Mouse (Mus musculus) myocyte (in vitro differentiated cells): Measurements from ENCODE around the gene Schip1. TPM values are rescaled to one million over a fixed set of nuclear protein-coding genes. Genes with fewer than 3 reads are reported as not detected.

Experiments
- H3K27me3 ChIP-seq: one replicate; pipeline ENCODE4 v1.6.1; 2011; ENCODE audit not compliant: control insufficient read depth, insufficient read depth, insufficient read length
- H3K36me3 ChIP-seq: one replicate; pipeline ENCODE4 v1.6.1; 2011; ENCODE audit not compliant: control insufficient read depth, insufficient read depth
- H3K4me2 ChIP-seq: one replicate; pipeline ENCODE4 v1.6.1; 2011; ENCODE audit warnings: low read depth, control low read depth
- H3K4me3 ChIP-seq: one replicate; pipeline ENCODE4 v1.5.1; 2011; ENCODE audit warnings: mild to moderate bottlenecking, control low read depth, moderate library complexity
- H3K79me2 ChIP-seq: one replicate; pipeline ENCODE4 v1.6.1; 2011; ENCODE audit not compliant: control insufficient read depth, insufficient read depth
- H3ac ChIP-seq: one replicate; pipeline ENCODE4 v1.6.1; 2011; ENCODE audit not compliant: control insufficient read depth, insufficient read length
- CEBPB ChIP-seq: IDR thresholded peaks from 2 replicates; pipeline ENCODE4 v1.6.1; 2011; ENCODE audit warnings: mild to moderate bottlenecking, moderate library complexity; ENCODE audit not compliant: poor library complexity, insufficient read depth, severe bottlenecking
- E2F4 ChIP-seq: IDR thresholded peaks from one replicate; pipeline ENCODE4 v1.6.1; 2011; ENCODE audit warnings: mild to moderate bottlenecking, control low read depth, moderate library complexity; ENCODE audit not compliant: insufficient read depth
- MAX ChIP-seq: IDR thresholded peaks from one replicate; pipeline ENCODE4 v1.6.1; 2011; ENCODE audit warnings: low read depth, mild to moderate bottlenecking, control low read depth
- MYOD1 ChIP-seq, 3 experiments: IDR thresholded peaks; one replicate each; pipeline ENCODE4 v1.6.1; 2011; ENCODE audit warnings: control low read depth in 2 of 3, low read depth in 2 of 3, mild to moderate bottlenecking in 2 of 3, moderate library complexity in 1 of 3; ENCODE audit not compliant: insufficient read length in 2 of 3, control insufficient read depth in 1 of 3
- MYOG ChIP-seq, 3 experiments: IDR thresholded peaks; one replicate each; pipeline ENCODE4 v1.6.1; 2011; ENCODE audit warnings: control low read depth in 2 of 3, low read depth in 2 of 3, mild to moderate bottlenecking in 2 of 3; ENCODE audit not compliant: insufficient read length in 2 of 3, control insufficient read depth in 1 of 3, insufficient read depth in 1 of 3
- POLR2A ChIP-seq: IDR thresholded peaks from one replicate; pipeline ENCODE4 v1.6.1; 2011; ENCODE audit warnings: low read depth, mild to moderate bottlenecking, control low read depth, moderate library complexity; ENCODE audit not compliant: insufficient read length
- POLR2AphosphoS2 ChIP-seq: IDR thresholded peaks from one replicate; pipeline ENCODE4 v1.6.1; 2011; ENCODE audit warnings: low read depth, control low read depth; ENCODE audit not compliant: insufficient read length
- REST ChIP-seq: IDR thresholded peaks from one replicate; pipeline ENCODE4 v1.6.1; 2011; ENCODE audit warnings: mild to moderate bottlenecking, control low read depth, moderate library complexity; ENCODE audit not compliant: insufficient read depth, insufficient read length
- SRF ChIP-seq: IDR thresholded peaks from one replicate; pipeline ENCODE4 v1.6.1; 2011; ENCODE audit warnings: low read depth; ENCODE audit not compliant: control insufficient read depth, insufficient read length
- TCF12 ChIP-seq: IDR thresholded peaks from one replicate; pipeline ENCODE4 v1.6.1; 2011; ENCODE audit warnings: mild to moderate bottlenecking, control low read depth; ENCODE audit not compliant: poor library complexity, insufficient read depth, severe bottlenecking
- TCF3 ChIP-seq: IDR thresholded peaks from one replicate; pipeline ENCODE4 v1.6.1; 2011; ENCODE audit warnings: low read depth, control low read depth; ENCODE audit not compliant: insufficient read length
- USF1 ChIP-seq: IDR thresholded peaks from one replicate; pipeline ENCODE4 v1.6.1; 2011; ENCODE audit warnings: low read depth, mild to moderate bottlenecking, control low read depth, moderate library complexity
- polyA plus RNA-seq: library from polyadenylated mRNA; unstranded; fragments of >200 nt; fragmentation: generic; extraction: Trizol; gene quantifications from one replicate; pipeline ENCODE4 v1.2.1, GENCODE M21; 2012; ENCODE audit warnings: missing spikeins

The Schip1 gene
- polyA plus RNA-seq, 1 experiment = 23.3 TPM

DNA sequence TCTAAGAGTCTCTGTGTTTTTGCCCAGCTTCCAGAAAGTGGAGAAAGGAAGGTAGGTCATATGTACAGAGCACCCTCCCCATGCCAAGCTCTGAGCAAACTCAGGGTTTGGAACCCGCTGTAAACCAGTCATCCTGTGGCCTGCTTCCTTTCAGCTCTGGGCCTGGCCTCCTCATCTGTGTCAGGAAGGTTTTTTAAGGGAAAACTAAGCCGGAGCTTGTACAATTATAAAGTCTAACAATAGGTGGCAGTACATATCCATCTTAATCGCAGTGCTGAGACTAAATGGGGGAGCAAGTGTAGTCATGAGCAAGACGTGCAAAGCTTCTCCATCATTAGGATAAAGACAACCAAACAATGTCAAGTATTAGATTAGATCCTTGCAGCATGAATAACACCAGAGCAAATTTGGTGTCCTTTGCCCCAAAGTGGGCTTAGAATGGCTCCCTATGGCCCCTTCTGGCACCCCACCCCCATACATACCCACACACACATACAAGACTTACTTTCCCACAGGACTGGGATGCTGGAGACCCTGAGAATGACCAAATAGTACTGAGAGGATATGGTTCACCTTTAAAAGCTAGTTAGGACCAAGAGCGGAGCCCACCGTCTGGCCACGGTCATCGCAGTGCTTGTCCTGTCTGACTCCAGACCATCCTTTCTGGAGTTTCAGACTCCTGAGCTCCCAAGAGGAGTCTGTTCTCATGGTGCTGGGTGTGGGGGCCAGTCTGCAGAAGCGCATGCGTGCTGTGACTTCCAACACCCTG lies 550.6 kb downstream of the Schip1 start:
- TF ChIP-seq REST = no peak
- no peak for TF ChIP-seq POLR2A
- Histone ChIP-seq H3ac (no peak overlapping the region), H3K4me3 (no peak overlapping the region), H3K4me2 (no peak overlapping the region), H3K79me2 (no peaks in the 10 kb centered on the region), H3K27me3 (no peaks in the 10 kb centered on the region), H3K36me3 (peaks cover 5% of the 10 kb centered on the region)

DNA sequence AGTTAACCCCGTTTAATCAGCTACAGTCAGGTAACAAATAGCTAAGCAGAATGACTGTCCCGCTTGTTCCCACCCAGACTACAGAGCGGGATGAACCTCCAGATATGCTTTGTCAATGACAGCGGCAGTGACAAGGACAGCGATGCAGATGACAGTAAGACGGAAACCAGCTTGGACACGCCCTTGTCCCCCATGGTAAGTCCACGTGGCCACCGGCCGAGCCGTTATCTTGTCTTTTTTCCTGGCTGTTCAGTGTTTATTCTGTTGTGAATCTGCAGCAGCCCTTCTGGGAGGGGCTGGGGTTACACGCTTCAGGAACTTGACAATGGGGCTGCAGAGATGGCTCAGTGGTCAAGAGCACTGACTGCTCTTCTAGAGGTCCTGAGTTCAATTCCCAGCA lies 551.8 kb downstream of the Schip1 start:
- TF ChIP-seq SRF (no peak), MYOG (IDR thresholded peaks at IDR 0.05; ENCODE audit: control insufficient read depth in 1 of 3, insufficient read depth in 1 of 3, insufficient read length in 2 of 3, low read depth in 2 of 3) (no peak), POLR2A (no peak), TCF12 (no peak), USF1 (no peak)
- H3K27me3 ChIP-seq = no peaks in the 10 kb centered on the region
- H3K4me3 ChIP-seq = no peak overlapping the region
- H3ac ChIP-seq = no peak overlapping the region
- no peak overlapping the region for H3K4me2 ChIP-seq
- H3K79me2 ChIP-seq = no peaks in the 10 kb centered on the region
- peaks cover 14% of the 10 kb centered on the region for H3K36me3 ChIP-seq

- TF ChIP-seq USF1 = no peak
- TF ChIP-seq MYOD1 (IDR thresholded peaks at IDR 0.05; ENCODE audit: control insufficient read depth in 1 of 3, insufficient read length in 2 of 3, low read depth in 2 of 3) = no peak
- TF ChIP-seq CEBPB = no peak
- no peak for TF ChIP-seq SRF
- TF ChIP-seq TCF3 = no peak
- TF ChIP-seq POLR2AphosphoS2 = no peak
- TF ChIP-seq REST = no peak
- no peak for TF ChIP-seq TCF12
- TF ChIP-seq MAX = no peak
- no peak for TF ChIP-seq E2F4
- TF ChIP-seq POLR2A = no peak
- TF ChIP-seq MYOG (IDR thresholded peaks at IDR 0.05; ENCODE audit: control insufficient read depth in 1 of 3, insufficient read depth in 1 of 3, insufficient read length in 2 of 3, low read depth in 2 of 3) = no peak
- Histone ChIP-seq H3ac (no peak overlapping the region), H3K4me3 (no peak overlapping the region), H3K79me2 (no peaks in the 10 kb centered on the region), H3K27me3 (no peaks in the 10 kb centered on the region), H3K36me3 (peaks cover 20% of the 10 kb centered on the region), H3K4me2 (no peak overlapping the region)
Observed at GRCm38 (mm10) chr3:68617708-68618107, 553.1 kb downstream of the Schip1 start.

- Histone ChIP-seq H3ac (no peak overlapping the region), H3K4me2 (no peak overlapping the region), H3K79me2 (no peaks in the 10 kb centered on the region), H3K4me3 (no peak overlapping the region), H3K36me3 (peaks cover 20% of the 10 kb centered on the region), H3K27me3 (no peaks in the 10 kb centered on the region)
- TF ChIP-seq MYOG (IDR thresholded peaks at IDR 0.05; ENCODE audit: control insufficient read depth in 1 of 3, insufficient read depth in 1 of 3, insufficient read length in 2 of 3, low read depth in 2 of 3) (peak in 1 of 3 experiments; percentile 54), E2F4 (no peak), MYOD1 (IDR thresholded peaks at IDR 0.05; ENCODE audit: control insufficient read depth in 1 of 3, insufficient read length in 2 of 3, low read depth in 2 of 3) (peak in 2 of 3 experiments; percentile 8 to 78)
Observed at GRCm38 (mm10) chr3:68619097-68619496, 554.5 kb downstream of the Schip1 start.

GRCm38 (mm10) chr3:68621971-68622370 lies 557.4 kb downstream of the Schip1 start:
- H3K27me3 ChIP-seq = no peaks in the 10 kb centered on the region
- H3K4me2 ChIP-seq = no peak overlapping the region
- peaks cover 39% of the 10 kb centered on the region for H3K36me3 ChIP-seq
- H3K79me2 ChIP-seq = no peaks in the 10 kb centered on the region
- TF ChIP-seq MYOG (IDR thresholded peaks at IDR 0.05; ENCODE audit: control insufficient read depth in 1 of 3, insufficient read depth in 1 of 3, insufficient read length in 2 of 3, low read depth in 2 of 3) (peak in 2 of 3 experiments; percentile 23 to 64), E2F4 (no peak), SRF (no peak), MYOD1 (IDR thresholded peaks at IDR 0.05; ENCODE audit: control insufficient read depth in 1 of 3, insufficient read length in 2 of 3, low read depth in 2 of 3) (peak in 2 of 3 experiments; percentile 43 to 65)
- H3ac ChIP-seq = no peak overlapping the region
- H3K4me3 ChIP-seq = no peak overlapping the region
